Mouse (Mus musculus): ENCODE measurements around the gene Thsd4.

- TF ChIP-seq GATA1 (IDR thresholded peaks at IDR 0.05; ENCODE audit: borderline replicate concordance, low read length), result no peak
- TF ChIP-seq FLI1 (IDR thresholded peaks at IDR 0.05; ENCODE audit: low read length), result no peak
Measured at GRCm38 (mm10) chr9:60431924-60432323, 89.9 kb downstream of the Thsd4 start.
